ENCODE assay signal across 30 mouse cellular contexts in the genomic region with DNA sequence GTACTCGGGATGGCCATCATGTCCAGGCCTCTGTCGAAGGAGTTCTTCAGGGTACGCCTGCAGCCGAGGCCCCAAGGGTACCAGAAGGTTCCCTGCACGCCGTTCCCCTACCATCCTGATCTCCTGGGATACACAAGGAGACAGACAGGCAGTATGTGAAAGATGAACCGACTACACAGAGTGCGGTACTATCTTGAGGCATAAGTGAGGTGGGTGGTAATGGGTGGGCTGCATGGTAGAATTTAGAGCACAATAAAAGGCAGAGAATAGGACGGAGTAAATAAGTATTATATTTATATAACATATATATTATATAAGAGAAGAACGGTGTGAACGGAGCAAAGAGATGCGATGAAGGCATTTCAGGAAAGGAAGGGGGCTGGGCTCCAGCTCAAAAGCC. TPM values are rescaled to one million over a fixed set of nuclear protein-coding genes. Genes with fewer than 3 reads are reported as not detected.
DNase-seq lines count a peak whose midpoint lies in the region; ATAC-seq and TF ChIP-seq lines count a peak whose summit lies in the region.
"Had no signal": no experiment of that assay in that cellular context is flagged by ENCODE, and none has a peak within 500 bp of the region (broad histone marks: within the 10 kb centered on the region; RNA-seq: fewer than 3 reads in every experiment).

No protein-coding gene starts in this region.

- peak; percentile 28 for DNase-seq in layer of hippocampus, adult 11-12 months (ENCODE audit: low spot score)
- no peak for DNase-seq in layer of hippocampus, postnatal 25 days (ENCODE audit: extremely low spot score in 1 of 2, low spot score in 1 of 2)
- DNase-seq in limb, embryonic 11.5 days (ENCODE audit: low spot score), result no peak
- no peak for DNase-seq in limb, embryonic 10.5 days (ENCODE audit: low spot score)
- DNase-seq in ES-E14 (ENCODE audit: low read depth, low spot score), result no peak
- no peak for DNase-seq in embryo, embryonic 11 days
- no peak for DNase-seq in B cell, adult 2 months
- DNase-seq: adrenal gland, postnatal 10 days; cerebellum, adult 11 months; cerebellum, adult 9-10 months; cerebellum, postnatal 36 days; forebrain, postnatal 0 days; gastrocnemius, postnatal 14 days; kidney, adult 8-10 months; left cerebral cortex, postnatal 4 days; lung, embryonic 14.5 days; right cerebral cortex, adult 18-20 months; thymus, postnatal 4 days had no signal

- H3K4me2 ChIP-seq in limb, embryonic 11.5 days (ENCODE audit: low read depth, severe bottlenecking), result no peak overlapping the region
- H3K4me2 ChIP-seq: embryonic facial prominence, embryonic 15.5 days; forebrain, embryonic 12.5 days; hindbrain, embryonic 12.5 days; liver, embryonic 15.5 days; lung, embryonic 14.5 days; neural tube, embryonic 12.5 days had no signal

- H3K27ac ChIP-seq in limb, embryonic 11.5 days (replicated peaks; ENCODE audit: low read depth, low read length), result no peak overlapping the region
- no peak overlapping the region for H3K27ac ChIP-seq in limb, embryonic 10.5 days
- H3K27ac ChIP-seq in ES-E14 (ENCODE audit: insufficient read depth, low read depth, low read length, poor library complexity, severe bottlenecking), result no peak overlapping the region
- H3K27ac ChIP-seq: embryonic facial prominence, embryonic 15.5 days; forebrain, embryonic 12.5 days; hindbrain, embryonic 12.5 days; kidney, postnatal 0 days; liver, embryonic 15.5 days; midbrain, embryonic 10.5 days; neural tube, embryonic 12.5 days had no signal

- no peaks in the 10 kb centered on the region for H3K9me3 ChIP-seq in limb, embryonic 11.5 days (ENCODE audit: control insufficient read depth, low read length)
- H3K9me3 ChIP-seq in limb, embryonic 10.5 days (replicated peaks), result no peaks in the 10 kb centered on the region
- H3K9me3 ChIP-seq in ES-E14 (ENCODE audit: control insufficient read depth, insufficient read depth, low read depth, low read length), result no peaks in the 10 kb centered on the region
- H3K9me3 ChIP-seq: embryonic facial prominence, embryonic 15.5 days; forebrain, embryonic 12.5 days; hindbrain, embryonic 12.5 days; liver, embryonic 15.5 days; midbrain, embryonic 10.5 days; neural tube, embryonic 12.5 days had no signal

- in situ Hi-C loops in ES-E14 (cut with MboI; ENCODE audit: low sequenced_read_pairs in 2 of 2, unreplicated experiment in 2 of 2), result no loop called here

- H3K27me3 ChIP-seq in limb, embryonic 11.5 days (ENCODE audit: control insufficient read depth, insufficient read depth, low read length), result no peaks in the 10 kb centered on the region
- peaks cover 42% of the 10 kb centered on the region for H3K27me3 ChIP-seq in limb, embryonic 10.5 days (ENCODE audit: low read depth, poor library complexity, severe bottlenecking)
- H3K27me3 ChIP-seq: embryonic facial prominence, embryonic 15.5 days; Patski had no signal

- H3K36me3 ChIP-seq in limb, embryonic 11.5 days (ENCODE audit: control insufficient read depth, insufficient read depth, low read length), result peaks cover 4% of the 10 kb centered on the region
- H3K36me3 ChIP-seq in limb, embryonic 10.5 days, result peaks cover 11% of the 10 kb centered on the region
- H3K36me3 ChIP-seq in ES-E14 (ENCODE audit: control insufficient read depth, insufficient read depth, low read length, poor library complexity, severe bottlenecking), result peaks cover 3% of the 10 kb centered on the region; the same call in 1 of the 2 replicates

- ATAC-seq in limb, embryonic 11.5 days (ENCODE audit: insufficient number of reproducible peaks, low FRiP score, low TSS enrichment, low read depth), result no peak
- ATAC-seq: forebrain, postnatal 0 days; intestine, embryonic 16.5 days; Patski had no signal

- 0 out of 2 replicates have a peak overlapping the region, but pooled peaks have one; percentile 7 for H3K9ac ChIP-seq in limb, embryonic 11.5 days (ENCODE audit: low read length)
- no peak overlapping the region for H3K9ac ChIP-seq in ES-E14 (ENCODE audit: insufficient read depth, low read depth, low read length, poor library complexity, severe bottlenecking)
- H3K9ac ChIP-seq: embryonic facial prominence, embryonic 15.5 days; forebrain, embryonic 12.5 days; forebrain, postnatal 0 days; hindbrain, embryonic 12.5 days; liver, embryonic 15.5 days; lung, embryonic 14.5 days; neural tube, embryonic 12.5 days had no signal

- H3K4me1 ChIP-seq in limb, embryonic 11.5 days (ENCODE audit: control insufficient read depth, insufficient read depth, low read length), result peaks cover 20% of the 10 kb centered on the region
- H3K4me1 ChIP-seq in limb, embryonic 10.5 days, result peaks cover 37% of the 10 kb centered on the region
- H3K4me1 ChIP-seq in ES-E14 (ENCODE audit: control insufficient read depth in 2 of 2, insufficient read depth in 2 of 2, low read length in 2 of 2, poor library complexity in 1 of 2), result peaks cover 3 to 24% of the 10 kb centered on the region in 2 experiments; a peak in 3 of 4 replicates

- H3K4me3 ChIP-seq in limb, embryonic 11.5 days (ENCODE audit: low read depth, low read length), result no peak overlapping the region
- H3K4me3 ChIP-seq in limb, embryonic 10.5 days, result no peak overlapping the region
- H3K4me3 ChIP-seq in ES-E14 (ENCODE audit: insufficient read depth in 1 of 2, low read depth in 1 of 2, low read length in 2 of 2, poor library complexity in 1 of 2, severe bottlenecking in 1 of 2), result peak overlapping the region; percentile 30 to 47; a peak in 2 of 4 replicates
- H3K4me3 ChIP-seq: embryonic facial prominence, embryonic 15.5 days; forebrain, embryonic 12.5 days; hindbrain, embryonic 12.5 days; liver, embryonic 15.5 days; midbrain, embryonic 10.5 days; myocyte; neural tube, embryonic 12.5 days had no signal

- WGBS in limb, embryonic 11.5 days, result 92% methylated on average over 12 of the region's 12 CpGs
- WGBS in limb, embryonic 10.5 days, result 90% methylated on average over 12 of the region's 12 CpGs

TF ChIP-seq in ES-E14, 5 proteins besides CTCF, POLR2A, EP300 and RAD21:
- TF ChIP-seq MAFK (IDR thresholded peaks at IDR 0.05; ENCODE audit: insufficient read depth, low read depth, low read length), result no peak
- TF ChIP-seq ZC3H11A (IDR thresholded peaks at IDR 0.05; ENCODE audit: borderline replicate concordance, low read depth, low read length), result no peak
- no peak for TF ChIP-seq CHD2 (IDR thresholded peaks at IDR 0.05; ENCODE audit: low read depth, low read length)
- TF ChIP-seq ZNF384 (IDR thresholded peaks at IDR 0.05; ENCODE audit: low read depth, low read length), result no peak
- TF ChIP-seq HCFC1 (IDR thresholded peaks at IDR 0.05; ENCODE audit: borderline replicate concordance, insufficient read depth, low read length), result no peak

RNA-seq across cellular contexts. Expression of a gene that starts 2.5 kb away (rescaled TPM):
- 10 to 100 TPM; 51.1 to 57.4 TPM for total RNA-seq in layer of hippocampus, postnatal 25 days (2021)
- 3.8 and 3.9 TPM in 2 replicates for polyA plus RNA-seq in limb, embryonic 11.5 days (2014; fragmentation: Nextera tagmentation; extraction: Ambion mirVana)
- polyA plus RNA-seq in limb, embryonic 10.5 days (2016; fragmentation: Nextera tagmentation; extraction: Ambion mirVana), result 2.4 and 5.6 TPM in 2 replicates
- total RNA-seq in ES-E14 (2012; rRNA removed), result 1.8 and 4.5 TPM in 2 replicates

RNA-seq across cellular contexts. Expression of a gene that starts 12.3 kb away (rescaled TPM):
- total RNA-seq in layer of hippocampus, postnatal 25 days (2021), result 10 to 100 TPM; 75.9 to 80.6 TPM
- polyA plus RNA-seq in limb, embryonic 11.5 days (2014; fragmentation: Nextera tagmentation; extraction: Ambion mirVana), result 8.3 and 9.8 TPM in 2 replicates
- 8.3 and 9.0 TPM in 2 replicates for polyA plus RNA-seq in limb, embryonic 10.5 days (2016; fragmentation: Nextera tagmentation; extraction: Ambion mirVana)
- total RNA-seq in ES-E14 (2012; rRNA removed), result 65.2 and 75.6 TPM in 2 replicates

RNA-seq across cellular contexts. Expression of a gene that starts 47.1 kb away (rescaled TPM):
- total RNA-seq in layer of hippocampus, postnatal 25 days (2021), result 1 to 10 TPM; 5.1 to 6.7 TPM
- 59.7 and 62.3 TPM in 2 replicates for polyA plus RNA-seq in limb, embryonic 11.5 days (2014; fragmentation: Nextera tagmentation; extraction: Ambion mirVana)
- polyA plus RNA-seq in limb, embryonic 10.5 days (2016; fragmentation: Nextera tagmentation; extraction: Ambion mirVana), result 70.1 and 78.6 TPM in 2 replicates
- 44.1 and 48.2 TPM in 2 replicates for total RNA-seq in ES-E14 (2012; rRNA removed)

RNA-seq across cellular contexts. Expression of a gene that starts 56.2 kb away (rescaled TPM):
- total RNA-seq in layer of hippocampus, postnatal 25 days (2021), result 100 to 1,000 TPM; 112 to 124 TPM
- polyA plus RNA-seq in limb, embryonic 11.5 days (2014; fragmentation: Nextera tagmentation; extraction: Ambion mirVana), result 0.27 and 0.58 TPM in 2 replicates
- 0.09 and 0.34 TPM in 2 replicates for polyA plus RNA-seq in limb, embryonic 10.5 days (2016; fragmentation: Nextera tagmentation; extraction: Ambion mirVana)
- 0.98 and 1.2 TPM in 2 replicates for total RNA-seq in ES-E14 (2012; rRNA removed)
- total RNA-seq: granulocyte monocyte progenitor cell, adult 5-6 weeks; MEL had no signal
- polyA plus RNA-seq: myocyte had no signal

Comparison
In these comparisons a context has a peak if more than half of its experiments do, and no peak if none do; other contexts are left out.
1. H3K4me3 ChIP-seq: peak in ES-E14 (2 of 2); none in limb, embryonic 11.5 days (single experiment) and limb, embryonic 10.5 days (single experiment).